Comparison of ENCODE assay signal across 10 mouse cellular contexts in genomic region chr2:16483943-16484342, GRCm38 (mm10).
A peak's percentile ranks its signal among the peaks of the same experiment; 100 is the strongest.
DNase-seq lines count a peak whose midpoint lies in the region; ATAC-seq and TF ChIP-seq lines count a peak whose summit lies in the region.
"Had no signal": no experiment of that assay in that cellular context is flagged by ENCODE, and none has a peak within 500 bp of the region (broad histone marks: within the 10 kb centered on the region; RNA-seq: fewer than 3 reads in every experiment).

No protein-coding gene starts in this region.

- no peak overlapping the region for H3K9ac ChIP-seq in embryonic facial prominence, embryonic 14.5 days (ENCODE audit: low read depth, low read length)
- H3K9ac ChIP-seq in limb, embryonic 12.5 days (replicated peaks): no peak overlapping the region
- H3K9ac ChIP-seq: lung, embryonic 14.5 days had no signal

- H3K9me3 ChIP-seq in embryonic facial prominence, embryonic 14.5 days (ENCODE audit: control insufficient read depth, low read length): no peaks in the 10 kb centered on the region
- no peaks in the 10 kb centered on the region for H3K9me3 ChIP-seq in limb, embryonic 12.5 days

- no peak overlapping the region for H3K4me2 ChIP-seq in embryonic facial prominence, embryonic 14.5 days (ENCODE audit: low read depth, low read length)
- H3K4me2 ChIP-seq in limb, embryonic 12.5 days: no peak overlapping the region
- H3K4me2 ChIP-seq: lung, embryonic 14.5 days had no signal

- peaks cover 3% of the 10 kb centered on the region; the same call in 1 of the 2 replicates for H3K4me1 ChIP-seq in embryonic facial prominence, embryonic 14.5 days (ENCODE audit: control insufficient read depth, insufficient read depth, low read length)
- peaks cover 10% of the 10 kb centered on the region for H3K4me1 ChIP-seq in limb, embryonic 12.5 days (replicated peaks)

- H3ac ChIP-seq in C2C12 (ENCODE audit: control insufficient read depth, insufficient read length, low read depth): no peak overlapping the region

- no peak for TF ChIP-seq CTCF in C2C12 (IDR thresholded peaks at IDR 0.05; ENCODE audit: control insufficient read depth, insufficient read depth, insufficient read length)

- no peak overlapping the region for H3K27ac ChIP-seq in embryonic facial prominence, embryonic 14.5 days (replicated peaks; ENCODE audit: low read depth, low read length)
- no peak overlapping the region for H3K27ac ChIP-seq in limb, embryonic 12.5 days
- H3K27ac ChIP-seq: kidney, postnatal 0 days had no signal

- H3K79me2 ChIP-seq in C2C12 (ENCODE audit: control insufficient read depth, insufficient read depth): no peaks in the 10 kb centered on the region

- H3K4me3 ChIP-seq in C2C12 (ENCODE audit: insufficient read depth, poor library complexity, severe bottlenecking): no peak overlapping the region
- H3K4me3 ChIP-seq in embryonic facial prominence, embryonic 14.5 days (ENCODE audit: low read depth, low read length): no peak overlapping the region
- no peak overlapping the region for H3K4me3 ChIP-seq in limb, embryonic 12.5 days (replicated peaks)

- peak; percentile 26 for DNase-seq in Muller cell, postnatal 12 days (ENCODE audit: inconsistent ontology term)
- peak; percentile 74 for DNase-seq in embryonic facial prominence, embryonic 14.5 days (ENCODE audit: low spot score)
- DNase-seq in testis, postnatal 14 days (ENCODE audit: low spot score): no peak
- DNase-seq in liver: no peak
- no peak for DNase-seq in urinary bladder, postnatal 36 days (ENCODE audit: low spot score in 2 of 2)
- DNase-seq: adrenal gland, postnatal 10 days; lung, embryonic 14.5 days had no signal

- WGBS in embryonic facial prominence, embryonic 14.5 days: 53% methylated on average over 2 of the region's 2 CpGs
- 65% methylated on average over 2 of the region's 2 CpGs for WGBS in limb, embryonic 12.5 days

- peak; percentile 62; the same call in 1 of the 2 replicates for ATAC-seq in embryonic facial prominence, embryonic 14.5 days (ENCODE audit: low read depth)
- peak; percentile 63 for ATAC-seq in limb, embryonic 12.5 days (ENCODE audit: insufficient number of reproducible peaks, insufficient read depth, low FRiP score, low TSS enrichment, low read depth)

- no peaks in the 10 kb centered on the region for H3K36me3 ChIP-seq in C2C12 (ENCODE audit: control insufficient read depth, insufficient read depth)
- H3K36me3 ChIP-seq in embryonic facial prominence, embryonic 14.5 days (ENCODE audit: control insufficient read depth, insufficient read depth, low read length): no peaks in the 10 kb centered on the region
- no peaks in the 10 kb centered on the region for H3K36me3 ChIP-seq in limb, embryonic 12.5 days

- H3K79me3 ChIP-seq in C2C12 (ENCODE audit: low read depth): no peaks in the 10 kb centered on the region

- H3K27me3 ChIP-seq in C2C12 (ENCODE audit: control insufficient read depth, insufficient read depth, insufficient read length): no peaks in the 10 kb centered on the region
- no peaks in the 10 kb centered on the region for H3K27me3 ChIP-seq in embryonic facial prominence, embryonic 14.5 days (replicated peaks; ENCODE audit: control insufficient read depth, insufficient read depth, low read length)
- no peaks in the 10 kb centered on the region for H3K27me3 ChIP-seq in limb, embryonic 12.5 days

TF ChIP-seq in C2C12, 6 proteins besides CTCF, POLR2A, EP300 and RAD21:
- TF ChIP-seq MYOD1 (IDR thresholded peaks at IDR 0.05; ENCODE audit: control insufficient read depth, insufficient read length, low read depth): peak; percentile 87
- TF ChIP-seq MYOG (IDR thresholded peaks at IDR 0.05; ENCODE audit: control insufficient read depth, extremely low read depth, insufficient read length): no peak
- TF ChIP-seq USF1 (IDR thresholded peaks at IDR 0.05; ENCODE audit: low read depth): no peak
- TF ChIP-seq MAX (IDR thresholded peaks at IDR 0.05): peak; percentile 35

Comparison
In these comparisons a context has a peak if more than half of its experiments do, and no peak if none do; other contexts are left out.
1. DNase-seq: peak in Muller cell, postnatal 12 days (single experiment) and embryonic facial prominence, embryonic 14.5 days (single experiment); none in testis, postnatal 14 days (single experiment), liver (single experiment) and urinary bladder, postnatal 36 days (0 of 2).